Mouse (Mus musculus) stomach, embryonic 16.5 days (tissue): ENCODE results near the gene Thsd4. TPM values are rescaled to one million over a fixed set of nuclear protein-coding genes. Genes with fewer than 3 reads are reported as not detected.

Experiments used
- ATAC-seq: fragments of 200-750 bp; cut with Nextera tagmentation; 2 replicates; pipeline ENCODE4 v1.8.0; 2017; ENCODE audit warnings: moderate number of reproducible peaks, moderate TSS enrichment; ENCODE audit not compliant: insufficient read depth, low FRiP score
- H3K27ac ChIP-seq: fragments of 300-500 bp; sonication (generic); 2 replicates; pipeline ENCODE4 v1.5.1; 2014; ENCODE audit warnings: low read length
- H3K27me3 ChIP-seq: fragments of 300-500 bp; sonication (generic); 2 replicates; pipeline ENCODE4 v1.6.1; 2014; ENCODE audit warnings: low read length, control low read depth, mixed read lengths; ENCODE audit not compliant: control insufficient read depth, insufficient read depth
- H3K36me3 ChIP-seq: fragments of 300-500 bp; sonication (generic); 2 replicates; pipeline ENCODE4 v1.6.1; 2014; ENCODE audit warnings: low read length; ENCODE audit not compliant: control insufficient read depth, insufficient read depth
- H3K4me1 ChIP-seq: fragments of 300-500 bp; sonication (generic); 2 replicates; pipeline ENCODE4 v1.6.1; 2014; ENCODE audit warnings: low read length, control low read depth, mixed read lengths; ENCODE audit not compliant: control insufficient read depth, insufficient read depth
- H3K4me2 ChIP-seq: fragments of 300-500 bp; sonication (generic); 2 replicates; pipeline ENCODE4 v1.6.1; 2014; ENCODE audit warnings: low read depth, low read length, mixed read lengths
- H3K4me3 ChIP-seq: fragments of 300-500 bp; sonication (generic); replicated peaks from 2 replicates; pipeline ENCODE4 v1.5.1; 2014; ENCODE audit warnings: mild to moderate bottlenecking, low read length
- H3K9ac ChIP-seq: fragments of 300-500 bp; sonication (generic); 2 replicates; pipeline ENCODE4 v1.6.1; 2014; ENCODE audit warnings: low read length
- H3K9me3 ChIP-seq: fragments of 300-500 bp; sonication (generic); replicated peaks from 2 replicates; pipeline ENCODE4 v1.6.1; 2016; ENCODE audit warnings: low read length, control low read depth; ENCODE audit not compliant: control insufficient read depth
- WGBS: fragments of 180-500 bp; shearing (Covaris S2); extraction: QIAGEN DNeasy Blood & Tissue Kit; methylation state at CpG from one replicate; pipeline ENCODE4 v1.1.7; 2014; 5-methylcytosine and 5-hydroxymethylcytosine counted together
- polyA plus RNA-seq: library from polyadenylated mRNA; unstranded; fragments of >200 nt; fragmentation: Nextera tagmentation; extraction: Ambion mirVana; gene quantifications from 2 replicates; pipeline ENCODE4 v1.2.1, GENCODE M21; 2015

The Thsd4 gene
- polyA plus RNA-seq, 1 experiment from 2014 or later, result 18.7 TPM

- no peaks in the 10 kb centered on the region for H3K27me3 ChIP-seq
- no peak overlapping the region for H3K4me3 ChIP-seq
- no peaks in the 10 kb centered on the region for H3K9me3 ChIP-seq
- peaks cover 18% of the 10 kb centered on the region for H3K4me1 ChIP-seq
- H3K9ac ChIP-seq, result no peak overlapping the region
- H3K36me3 ChIP-seq, result no peaks in the 10 kb centered on the region
- WGBS, result 93% methylated on average over 9 of the region's 9 CpGs
- ATAC-seq, result no peak
- no peak overlapping the region for H3K4me2 ChIP-seq
- H3K27ac ChIP-seq, result no peak overlapping the region
Observed at GRCm38 (mm10) chr9:59951001-59951750, 570.7 kb downstream of the Thsd4 start.

- H3K4me1 ChIP-seq, result peaks cover 12% of the 10 kb centered on the region; the same call in 1 of the 2 replicates
- no peak overlapping the region for H3K4me3 ChIP-seq
- no peaks in the 10 kb centered on the region for H3K9me3 ChIP-seq
- no peak overlapping the region for H3K4me2 ChIP-seq
- ATAC-seq, result no peak
- WGBS, result 85% methylated on average over 5 of the region's 5 CpGs
- no peak overlapping the region for H3K9ac ChIP-seq
- H3K36me3 ChIP-seq, result no peaks in the 10 kb centered on the region
- H3K27ac ChIP-seq, result no peak overlapping the region
- no peaks in the 10 kb centered on the region for H3K27me3 ChIP-seq
Observed at GRCm38 (mm10) chr9:59949981-59950380, 571.9 kb downstream of the Thsd4 start.

GRCm38 (mm10) chr9:59949511-59949910 lies 572.3 kb downstream of the Thsd4 start:
- Histone ChIP-seq H3K27ac (no peak overlapping the region), H3K4me1 (peaks cover 10% of the 10 kb centered on the region; the same call in 1 of the 2 replicates), H3K9ac (no peak overlapping the region), H3K4me3 (no peak overlapping the region), H3K9me3 (no peaks in the 10 kb centered on the region), H3K27me3 (no peaks in the 10 kb centered on the region), H3K36me3 (no peaks in the 10 kb centered on the region), H3K4me2 (no peak overlapping the region)
- no peak for ATAC-seq
- WGBS, result 81% methylated on average over 6 of the region's 6 CpGs

- Histone ChIP-seq H3K9ac (no peak overlapping the region), H3K9me3 (no peaks in the 10 kb centered on the region), H3K27ac (no peak overlapping the region), H3K27me3 (no peaks in the 10 kb centered on the region), H3K36me3 (no peaks in the 10 kb centered on the region), H3K4me3 (no peak overlapping the region), H3K4me2 (no peak overlapping the region), H3K4me1 (peaks cover 10% of the 10 kb centered on the region; the same call in 1 of the 2 replicates)
- ATAC-seq, result no peak
- 86% methylated on average over 17 of the region's 17 CpGs for WGBS
Observed at GRCm38 (mm10) chr9:59948691-59949250, 573.1 kb downstream of the Thsd4 start.

GRCm38 (mm10) chr9:59948226-59948625 lies 573.6 kb downstream of the Thsd4 start:
- Histone ChIP-seq H3K36me3 (no peaks in the 10 kb centered on the region), H3K27ac (no peak overlapping the region), H3K9me3 (no peaks in the 10 kb centered on the region), H3K27me3 (no peaks in the 10 kb centered on the region), H3K4me3 (no peak overlapping the region), H3K4me2 (no peak overlapping the region), H3K9ac (no peak overlapping the region), H3K4me1 (peaks cover 10% of the 10 kb centered on the region; the same call in 1 of the 2 replicates)
- 58% methylated on average over 8 of the region's 8 CpGs for WGBS
- ATAC-seq, result no peak

GRCm38 (mm10) chr9:59947271-59947670 lies 574.6 kb downstream of the Thsd4 start:
- no peak for ATAC-seq
- no peak overlapping the region for H3K27ac ChIP-seq
- H3K9me3 ChIP-seq, result no peaks in the 10 kb centered on the region
- H3K9ac ChIP-seq, result no peak overlapping the region
- no peaks in the 10 kb centered on the region for H3K36me3 ChIP-seq
- no peak overlapping the region for H3K4me3 ChIP-seq
- no peaks in the 10 kb centered on the region for H3K27me3 ChIP-seq
- no peak overlapping the region for H3K4me2 ChIP-seq
- H3K4me1 ChIP-seq, result peaks cover 3% of the 10 kb centered on the region; the same call in 1 of the 2 replicates
- WGBS, result 85% methylated on average over 8 of the region's 8 CpGs

GRCm38 (mm10) chr9:59945241-59945640 lies 576.6 kb downstream of the Thsd4 start:
- no peaks in the 10 kb centered on the region for H3K27me3 ChIP-seq
- no peak overlapping the region for H3K4me3 ChIP-seq
- H3K27ac ChIP-seq, result no peak overlapping the region
- H3K36me3 ChIP-seq, result no peaks in the 10 kb centered on the region
- 0 out of 2 replicates have a peak, but pooled peaks cover 3% of the 10 kb centered on the region for H3K4me1 ChIP-seq
- H3K9me3 ChIP-seq, result no peaks in the 10 kb centered on the region
- no peak overlapping the region for H3K9ac ChIP-seq
- no peak for ATAC-seq
- H3K4me2 ChIP-seq, result no peak overlapping the region
- 76% methylated on average over 3 of the region's 3 CpGs for WGBS

GRCm38 (mm10) chr9:59943826-59944225 lies 578.0 kb downstream of the Thsd4 start:
- Histone ChIP-seq H3K4me2 (no peak overlapping the region), H3K27ac (no peak overlapping the region), H3K27me3 (no peaks in the 10 kb centered on the region), H3K4me3 (no peak overlapping the region), H3K4me1 (0 out of 2 replicates have a peak, but pooled peaks cover 3% of the 10 kb centered on the region), H3K9ac (no peak overlapping the region), H3K36me3 (no peaks in the 10 kb centered on the region), H3K9me3 (no peaks in the 10 kb centered on the region)
- 89% methylated on average over 6 of the region's 6 CpGs for WGBS
- ATAC-seq, result no peak

- 0 out of 2 replicates have a peak, but pooled peaks cover 3% of the 10 kb centered on the region for H3K4me1 ChIP-seq
- 24% methylated on average over 5 of the region's 5 CpGs for WGBS
- H3K9me3 ChIP-seq, result no peaks in the 10 kb centered on the region
- H3K36me3 ChIP-seq, result no peaks in the 10 kb centered on the region
- H3K27me3 ChIP-seq, result no peaks in the 10 kb centered on the region
- no peak overlapping the region for H3K4me2 ChIP-seq
- H3K27ac ChIP-seq, result no peak overlapping the region
- peak; percentile 57; the same call in 1 of the 2 replicates for ATAC-seq
- no peak overlapping the region for H3K4me3 ChIP-seq
- no peak overlapping the region for H3K9ac ChIP-seq
Observed at GRCm38 (mm10) chr9:59942501-59943085, 579.3 kb downstream of the Thsd4 start.
